Mouse (Mus musculus) intestine, embryonic 15.5 days (tissue): ENCODE data around the gene Insr. TPM values are rescaled to one million over a fixed set of nuclear protein-coding genes. Genes with fewer than 3 reads are reported as not detected.
"Not testable (repeated sequence)": the region's sequence is repeated elsewhere in the genome, so short reads cannot be mapped to it uniquely, and the experiment has no call there.

Experiments
- ATAC-seq: fragments of 200-750 bp; cut with Nextera tagmentation; 2 replicates; pipeline ENCODE4 v1.8.0; 2017; ENCODE audit warnings: moderate TSS enrichment, moderate library complexity
- H3K27ac ChIP-seq: fragments of 300-500 bp; sonication (generic); 2 replicates; pipeline ENCODE4 v1.5.1; 2015; ENCODE audit warnings: mild to moderate bottlenecking, inconsistent platforms
- H3K27me3 ChIP-seq: fragments of 300-500 bp; sonication (generic); replicated peaks from 2 replicates; pipeline ENCODE4 v1.6.1; 2015; ENCODE audit warnings: inconsistent platforms
- H3K36me3 ChIP-seq: fragments of 300-500 bp; sonication (generic); 2 replicates; pipeline ENCODE4 v1.6.1; 2015; ENCODE audit warnings: inconsistent platforms
- H3K4me1 ChIP-seq: fragments of 300-500 bp; sonication (generic); replicated peaks from 2 replicates; pipeline ENCODE4 v1.6.1; 2015; ENCODE audit warnings: inconsistent platforms
- H3K4me2 ChIP-seq: fragments of 300-500 bp; sonication (generic); replicated peaks from 2 replicates; pipeline ENCODE4 v1.6.1; 2015; ENCODE audit warnings: mild to moderate bottlenecking, inconsistent platforms
- H3K4me3 ChIP-seq: fragments of 300-500 bp; sonication (generic); replicated peaks from 2 replicates; pipeline ENCODE4 v1.5.1; 2015; ENCODE audit warnings: inconsistent platforms
- H3K9ac ChIP-seq: fragments of 300-500 bp; sonication (generic); 2 replicates; pipeline ENCODE4 v1.6.1; 2015; ENCODE audit warnings: inconsistent platforms
- H3K9me3 ChIP-seq: fragments of 300-500 bp; sonication (generic); 2 replicates; pipeline ENCODE4 v1.6.1; 2016; ENCODE audit warnings: inconsistent platforms
- WGBS: fragments of 180-500 bp; shearing (Covaris S2); methylation state at CpG from one replicate; pipeline ENCODE4 v1.1.7; 2015; 5-methylcytosine and 5-hydroxymethylcytosine counted together
- polyA plus RNA-seq: library from polyadenylated mRNA; unstranded; fragments of >200 nt; fragmentation: Nextera tagmentation; extraction: Ambion mirVana; gene quantifications from 2 replicates; pipeline ENCODE4 v1.2.1, GENCODE M21; 2015

Insr gene
- 31.8 and 38.6 TPM in 2 replicates for polyA plus RNA-seq

- under 1% methylated on average over 60 of the region's 61 CpGs for WGBS
- H3K4me3 ChIP-seq, result peak within 1 kb of the TSS; percentile 90
- peak; percentile 96 for ATAC-seq
- peak within 1 kb of the TSS; percentile 80 for H3K27ac ChIP-seq
- H3K36me3 ChIP-seq, result no peaks in the 10 kb centered on the region
- peaks cover 17% of the 10 kb centered on the region for H3K4me1 ChIP-seq
- H3K9ac ChIP-seq, result peak within 1 kb of the TSS; percentile 77
- peak within 1 kb of the TSS; percentile 64 for H3K4me2 ChIP-seq
- H3K9me3 ChIP-seq, result no peaks in the 10 kb centered on the region
- no peaks in the 10 kb centered on the region for H3K27me3 ChIP-seq
These were observed at the start of gene Insr for GRCm38 (mm10) chr8:3278934-3279720. TSS of gene Insr (minus strand) at chr8:3279617.

GRCm38 (mm10) chr8:3327538-3328245, 48.3 kb upstream of the Insr start:
- no peaks in the 10 kb centered on the region for H3K9me3 ChIP-seq
- no peaks in the 10 kb centered on the region for H3K27me3 ChIP-seq
- H3K4me3 ChIP-seq, result no peak overlapping the region
- no peaks in the 10 kb centered on the region for H3K4me1 ChIP-seq
- no peak overlapping the region for H3K27ac ChIP-seq
- ATAC-seq, result no peak
- H3K36me3 ChIP-seq, result no peaks in the 10 kb centered on the region
- 68% methylated on average over 8 of the region's 8 CpGs for WGBS
- H3K4me2 ChIP-seq, result no peak overlapping the region
- H3K9ac ChIP-seq, result no peak overlapping the region

GRCm38 (mm10) chr8:3327056-3327455, 47.6 kb upstream of the Insr start:
- 88% methylated on average over 1 of the region's 1 CpGs for WGBS
- H3K27ac ChIP-seq, result no peak overlapping the region
- H3K27me3 ChIP-seq, result no peaks in the 10 kb centered on the region
- no peaks in the 10 kb centered on the region for H3K4me1 ChIP-seq
- H3K4me2 ChIP-seq, result no peak overlapping the region
- no peak overlapping the region for H3K9ac ChIP-seq
- ATAC-seq, result no peak
- no peaks in the 10 kb centered on the region for H3K9me3 ChIP-seq
- H3K4me3 ChIP-seq, result no peak overlapping the region
- H3K36me3 ChIP-seq, result no peaks in the 10 kb centered on the region

- Histone ChIP-seq H3K4me1 (no peaks in the 10 kb centered on the region), H3K4me2 (no peak overlapping the region), H3K27me3 (no peaks in the 10 kb centered on the region), H3K9ac (no peak overlapping the region), H3K27ac (no peak overlapping the region), H3K4me3 (no peak overlapping the region), H3K36me3 (no peaks in the 10 kb centered on the region), H3K9me3 (no peaks in the 10 kb centered on the region)
- WGBS, result 84% methylated on average over 2 of the region's 2 CpGs
- no peak for ATAC-seq
These were observed 44.8 kb upstream of the Insr start for GRCm38 (mm10) chr8:3324253-3324652.

GRCm38 (mm10) chr8:3319267-3319666, 39.9 kb upstream of the Insr start:
- 90% methylated on average over 11 of the region's 11 CpGs for WGBS
- not testable (repeated sequence) for ATAC-seq, H3K4me1 ChIP-seq

GRCm38 (mm10) chr8:3316585-3316984, 37.2 kb upstream of the Insr start:
- Histone ChIP-seq H3K4me3 (no peak overlapping the region), H3K9ac (no peak overlapping the region), H3K4me2 (no peak overlapping the region), H3K9me3 (no peaks in the 10 kb centered on the region), H3K27me3 (no peaks in the 10 kb centered on the region), H3K36me3 (no peaks in the 10 kb centered on the region), H3K27ac (no peak overlapping the region), H3K4me1 (no peaks in the 10 kb centered on the region)
- ATAC-seq, result no peak
- WGBS, result 65% methylated on average over 5 of the region's 5 CpGs

More at GRCm38 (mm10) chr8:3319267-3319666, 39.9 kb upstream of the Insr start:
- not testable (repeated sequence) for H3K4me3 ChIP-seq, H3K9me3 ChIP-seq, H3K27ac ChIP-seq, H3K4me2 ChIP-seq, H3K36me3 ChIP-seq, H3K27me3 ChIP-seq, H3K9ac ChIP-seq

GRCm38 (mm10) chr8:3314345-3314744, 34.9 kb upstream of the Insr start:
- no peak overlapping the region for H3K4me3 ChIP-seq
- no peak for ATAC-seq
- no peak overlapping the region for H3K9ac ChIP-seq
- no peak overlapping the region for H3K4me2 ChIP-seq
- no peaks in the 10 kb centered on the region for H3K4me1 ChIP-seq
- no peaks in the 10 kb centered on the region for H3K36me3 ChIP-seq
- no peaks in the 10 kb centered on the region for H3K9me3 ChIP-seq
- 72% methylated on average over 2 of the region's 2 CpGs for WGBS
- no peaks in the 10 kb centered on the region for H3K27me3 ChIP-seq
- H3K27ac ChIP-seq, result no peak overlapping the region

GRCm38 (mm10) chr8:3313843-3314242, 34.4 kb upstream of the Insr start:
- H3K27me3 ChIP-seq, result no peaks in the 10 kb centered on the region
- 63% methylated on average over 3 of the region's 3 CpGs for WGBS
- no peak for ATAC-seq

GRCm38 (mm10) chr8:3313417-3313816, 34.0 kb upstream of the Insr start:
- not testable (repeated sequence) for H3K9ac ChIP-seq, H3K27ac ChIP-seq, H3K36me3 ChIP-seq, H3K9me3 ChIP-seq, H3K4me3 ChIP-seq, H3K4me2 ChIP-seq, H3K27me3 ChIP-seq, H3K4me1 ChIP-seq, ATAC-seq
- WGBS, result 72% methylated on average over 1 of the region's 1 CpGs

More at GRCm38 (mm10) chr8:3313843-3314242, 34.4 kb upstream of the Insr start:
- Histone ChIP-seq H3K36me3 (no peaks in the 10 kb centered on the region), H3K9ac (no peak overlapping the region), H3K4me3 (no peak overlapping the region), H3K4me2 (no peak overlapping the region), H3K9me3 (no peaks in the 10 kb centered on the region), H3K4me1 (no peaks in the 10 kb centered on the region), H3K27ac (no peak overlapping the region)

- ATAC-seq, result no peak
- 70% methylated on average over 4 of the region's 4 CpGs for WGBS
- Histone ChIP-seq H3K4me3 (no peak overlapping the region), H3K9ac (no peak overlapping the region), H3K36me3 (no peaks in the 10 kb centered on the region), H3K27me3 (no peaks in the 10 kb centered on the region), H3K27ac (no peak overlapping the region), H3K4me2 (no peak overlapping the region), H3K4me1 (no peaks in the 10 kb centered on the region), H3K9me3 (no peaks in the 10 kb centered on the region)
These were observed 32.1 kb upstream of the Insr start for GRCm38 (mm10) chr8:3311482-3311881.

- 88% methylated on average over 11 of the region's 11 CpGs for WGBS
- H3K4me3 ChIP-seq, result no peak overlapping the region
- H3K36me3 ChIP-seq, result no peaks in the 10 kb centered on the region
- H3K27ac ChIP-seq, result no peak overlapping the region
- ATAC-seq, result no peak
- no peaks in the 10 kb centered on the region for H3K27me3 ChIP-seq
- no peak overlapping the region for H3K4me2 ChIP-seq
- H3K9me3 ChIP-seq, result no peaks in the 10 kb centered on the region
- no peaks in the 10 kb centered on the region for H3K4me1 ChIP-seq
- no peak overlapping the region for H3K9ac ChIP-seq
These were observed 30.2 kb upstream of the Insr start for GRCm38 (mm10) chr8:3309636-3310035.

- not testable (repeated sequence) for H3K9ac ChIP-seq, H3K36me3 ChIP-seq, H3K4me2 ChIP-seq, H3K27ac ChIP-seq, H3K4me3 ChIP-seq, H3K4me1 ChIP-seq, ATAC-seq, H3K9me3 ChIP-seq, H3K27me3 ChIP-seq
- WGBS, result 89% methylated on average over 13 of the region's 13 CpGs
These were observed 28.9 kb upstream of the Insr start for GRCm38 (mm10) chr8:3308205-3308800.
